Mouse (Mus musculus): ENCODE data around the gene Nrtn. TPM values are rescaled to one million over a fixed set of nuclear protein-coding genes. Genes with fewer than 3 reads are reported as not detected.

Gene Nrtn
- total and polyA plus RNA-seq, 3 experiments = not detected

- Histone ChIP-seq H3K4me3 (ENCODE audit: low read depth, low read length) (no peak overlapping the region), H3K9me3 (replicated peaks) (no peaks in the 10 kb centered on the region), H3K36me3 (replicated peaks) (peaks cover 98% of the 10 kb centered on the region), H3K4me1 (ENCODE audit: insufficient read depth, low read depth, low read length) (peaks cover 22% of the 10 kb centered on the region), H3K27me3 (ENCODE audit: insufficient read depth, low read length) (no peaks in the 10 kb centered on the region; the same call in 1 of the 2 replicates)
- DNase-seq (ENCODE audit: low spot score) (no peak), ATAC-seq (ENCODE audit: extremely low read depth, insufficient number of reproducible peaks, low FRiP score, poor library complexity, severe bottlenecking) (no peak)
- TF ChIP-seq TAL1 (conservative IDR thresholded peaks at IDR 0.05; ENCODE audit: low read depth, low read length) = no peak
- TF ChIP-seq POLR2AphosphoS5 (IDR thresholded peaks at IDR 0.05; ENCODE audit: insufficient replicate concordance, low read depth, low read length) = no peak
- TF ChIP-seq GATA1 (IDR thresholded peaks at IDR 0.05; ENCODE audit: borderline replicate concordance, low read length) = no peak
- TF ChIP-seq GATA2 (IDR thresholded peaks at IDR 0.05; ENCODE audit: borderline replicate concordance, low read depth, low read length) = no peak
- no peak for TF ChIP-seq CTCF (IDR thresholded peaks at IDR 0.05; ENCODE audit: low read depth, low read length)
Measured at GRCm38 (mm10) chr17:56703038-56703437, 54.3 kb downstream of the Nrtn start.

Other genes starting within 250 kb of the Nrtn start
Only the 20 nearest of the 21 such genes appear.
- 4.4 and 6.5 TPM in 2 replicates for gene Gm20219, start 203.1 kb downstream of the Nrtn start, total RNA-seq (2014; fragmentation: Nextera tagmentation)
- 0.38 and 0.41 TPM in 2 replicates for gene Gm20219, start 203.1 kb downstream of the Nrtn start, total RNA-seq (2017)
- gene Gm20219, start 203.1 kb downstream of the Nrtn start, polyA plus RNA-seq (2012) = 0.69 and 1.0 TPM in 2 replicates
- 111 and 194 TPM in 2 replicates for gene Safb2, start 172.9 kb downstream of the Nrtn start, total RNA-seq (2014; fragmentation: Nextera tagmentation)
- gene Safb2, start 172.9 kb downstream of the Nrtn start, total RNA-seq (2017) = 55.2 and 78.2 TPM in 2 replicates
- gene Safb2, start 172.9 kb downstream of the Nrtn start, polyA plus RNA-seq (2012) = 209 and 224 TPM in 2 replicates
- gene Safb, start 172.7 kb downstream of the Nrtn start, total RNA-seq (2014; fragmentation: Nextera tagmentation) = 67.0 and 76.5 TPM in 2 replicates
- gene Safb, start 172.7 kb downstream of the Nrtn start, total RNA-seq (2017) = 85.0 and 121 TPM in 2 replicates
- gene Safb, start 172.7 kb downstream of the Nrtn start, polyA plus RNA-seq (2012) = 151 and 154 TPM in 2 replicates
- 42.8 and 61.4 TPM in 2 replicates for gene 2410015M20Rik, start 147.8 kb downstream of the Nrtn start, total RNA-seq (2014; fragmentation: Nextera tagmentation)
- 101 and 133 TPM in 2 replicates for gene 2410015M20Rik, start 147.8 kb downstream of the Nrtn start, total RNA-seq (2017)
- 278 and 377 TPM in 2 replicates for gene 2410015M20Rik, start 147.8 kb downstream of the Nrtn start, polyA plus RNA-seq (2012)
- gene Rpl36, start 144.1 kb downstream of the Nrtn start, total RNA-seq (2014; fragmentation: Nextera tagmentation) = 1,715 and 1,885 TPM in 2 replicates
- 2,574 and 3,073 TPM in 2 replicates for gene Rpl36, start 144.1 kb downstream of the Nrtn start, total RNA-seq (2017)
- gene Rpl36, start 144.1 kb downstream of the Nrtn start, polyA plus RNA-seq (2012) = 9,624 and 13,197 TPM in 2 replicates
- 67.8 and 74.4 TPM in 2 replicates for gene Lonp1, start 130.6 kb downstream of the Nrtn start, total RNA-seq (2014; fragmentation: Nextera tagmentation)
- gene Lonp1, start 130.6 kb downstream of the Nrtn start, total RNA-seq (2017) = 101 and 103 TPM in 2 replicates
- 174 and 182 TPM in 2 replicates for gene Lonp1, start 130.6 kb downstream of the Nrtn start, polyA plus RNA-seq (2012)
- gene Catsperd, start 129.4 kb downstream of the Nrtn start, total RNA-seq (2014; fragmentation: Nextera tagmentation) = not detected in 2 replicates
- 0.17 TPM in 1 of 2 replicates, not detected in the other for gene Catsperd, start 129.4 kb downstream of the Nrtn start, total RNA-seq (2017)
- not detected in 2 replicates for gene Catsperd, start 129.4 kb downstream of the Nrtn start, polyA plus RNA-seq (2012)
- 39.4 and 54.7 TPM in 2 replicates for gene Ranbp3, start 84.2 kb downstream of the Nrtn start, total RNA-seq (2014; fragmentation: Nextera tagmentation)
- gene Ranbp3, start 84.2 kb downstream of the Nrtn start, total RNA-seq (2017) = 70.5 and 83.3 TPM in 2 replicates
- gene Ranbp3, start 84.2 kb downstream of the Nrtn start, polyA plus RNA-seq (2012) = 142 and 143 TPM in 2 replicates
- gene Ndufa11, start 39.8 kb downstream of the Nrtn start, total RNA-seq (2014; fragmentation: Nextera tagmentation) = 60.5 and 74.9 TPM in 2 replicates
- gene Ndufa11, start 39.8 kb downstream of the Nrtn start, total RNA-seq (2017) = 186 and 247 TPM in 2 replicates
- gene Ndufa11, start 39.8 kb downstream of the Nrtn start, polyA plus RNA-seq (2012) = 270 and 319 TPM in 2 replicates
- gene Vmac, start 39.5 kb downstream of the Nrtn start, total RNA-seq (2014; fragmentation: Nextera tagmentation) = 32.0 and 46.9 TPM in 2 replicates
- 9.4 and 10.3 TPM in 2 replicates for gene Vmac, start 39.5 kb downstream of the Nrtn start, total RNA-seq (2017)
- gene Vmac, start 39.5 kb downstream of the Nrtn start, polyA plus RNA-seq (2012) = 12.9 and 16.3 TPM in 2 replicates
- gene Dus3l, start 7.2 kb upstream of the Nrtn start, total RNA-seq (2014; fragmentation: Nextera tagmentation) = 8.7 and 12.0 TPM in 2 replicates
- gene Dus3l, start 7.2 kb upstream of the Nrtn start, total RNA-seq (2017) = 12.4 and 15.0 TPM in 2 replicates
- gene Dus3l, start 7.2 kb upstream of the Nrtn start, polyA plus RNA-seq (2012) = 52.5 and 57.1 TPM in 2 replicates
- not detected in 2 replicates for gene Prr22, start 12.7 kb upstream of the Nrtn start, total RNA-seq (2014; fragmentation: Nextera tagmentation)
- 0.17 and 0.22 TPM in 2 replicates for gene Prr22, start 12.7 kb upstream of the Nrtn start, total RNA-seq (2017)
- 3.5 and 5.0 TPM in 2 replicates for gene Prr22, start 12.7 kb upstream of the Nrtn start, polyA plus RNA-seq (2012)
- gene Rfx2, start 73.5 kb upstream of the Nrtn start, total RNA-seq (2014; fragmentation: Nextera tagmentation) = 21.4 and 27.9 TPM in 2 replicates
- gene Rfx2, start 73.5 kb upstream of the Nrtn start, total RNA-seq (2017) = 3.9 and 4.1 TPM in 2 replicates
- gene Rfx2, start 73.5 kb upstream of the Nrtn start, polyA plus RNA-seq (2012) = 36.4 and 38.2 TPM in 2 replicates
- not detected in 2 replicates for gene Acsbg2, start 116.9 kb upstream of the Nrtn start, total RNA-seq (2014; fragmentation: Nextera tagmentation)
- gene Acsbg2, start 116.9 kb upstream of the Nrtn start, total RNA-seq (2017) = 0.11 TPM in 1 of 2 replicates, not detected in the other
- gene Acsbg2, start 116.9 kb upstream of the Nrtn start, polyA plus RNA-seq (2012) = not detected in 2 replicates
- gene 1700061G19Rik, start 117.9 kb upstream of the Nrtn start, total RNA-seq (2014; fragmentation: Nextera tagmentation) = not detected in 2 replicates
- gene 1700061G19Rik, start 117.9 kb upstream of the Nrtn start, total RNA-seq (2017) = 0.22 TPM in 1 of 2 replicates, not detected in the other
- gene 1700061G19Rik, start 117.9 kb upstream of the Nrtn start, polyA plus RNA-seq (2012) = not detected in 2 replicates
- gene Mllt1, start 177.9 kb upstream of the Nrtn start, total RNA-seq (2014; fragmentation: Nextera tagmentation) = 15.3 and 22.1 TPM in 2 replicates
- 7.6 and 8.2 TPM in 2 replicates for gene Mllt1, start 177.9 kb upstream of the Nrtn start, total RNA-seq (2017)
- gene Mllt1, start 177.9 kb upstream of the Nrtn start, polyA plus RNA-seq (2012) = 75.9 and 76.1 TPM in 2 replicates
- gene Acer1, start 224.6 kb upstream of the Nrtn start, total RNA-seq (2014; fragmentation: Nextera tagmentation) = not detected in 2 replicates
- gene Acer1, start 224.6 kb upstream of the Nrtn start, total RNA-seq (2017) = 0.12 TPM in 1 of 2 replicates, not detected in the other
- not detected in 2 replicates for gene Acer1, start 224.6 kb upstream of the Nrtn start, polyA plus RNA-seq (2012)
- gene Clpp, start 232.8 kb upstream of the Nrtn start, total RNA-seq (2014; fragmentation: Nextera tagmentation) = 48.1 and 58.4 TPM in 2 replicates
- 75.3 and 76.7 TPM in 2 replicates for gene Clpp, start 232.8 kb upstream of the Nrtn start, total RNA-seq (2017)
- gene Clpp, start 232.8 kb upstream of the Nrtn start, polyA plus RNA-seq (2012) = 197 and 208 TPM in 2 replicates
- gene Alkbh7, start 239.8 kb upstream of the Nrtn start, total RNA-seq (2014; fragmentation: Nextera tagmentation) = 12.9 and 23.0 TPM in 2 replicates
- gene Alkbh7, start 239.8 kb upstream of the Nrtn start, total RNA-seq (2017) = 25.5 and 26.8 TPM in 2 replicates
- gene Alkbh7, start 239.8 kb upstream of the Nrtn start, polyA plus RNA-seq (2012) = 46.0 and 53.2 TPM in 2 replicates
- gene Pspn, start 242.5 kb upstream of the Nrtn start, total RNA-seq (2014; fragmentation: Nextera tagmentation) = not detected in 2 replicates
- gene Pspn, start 242.5 kb upstream of the Nrtn start, total RNA-seq (2017) = not detected in 2 replicates
- not detected in 2 replicates for gene Pspn, start 242.5 kb upstream of the Nrtn start, polyA plus RNA-seq (2012)